Mouse (Mus musculus): ENCODE measurements around the gene Cttnbp2.
"Not testable (repeated sequence)": the region's sequence is repeated elsewhere in the genome, so short reads cannot be mapped to it uniquely, and the experiment has no call there.

Gene Cttnbp2

DNA sequence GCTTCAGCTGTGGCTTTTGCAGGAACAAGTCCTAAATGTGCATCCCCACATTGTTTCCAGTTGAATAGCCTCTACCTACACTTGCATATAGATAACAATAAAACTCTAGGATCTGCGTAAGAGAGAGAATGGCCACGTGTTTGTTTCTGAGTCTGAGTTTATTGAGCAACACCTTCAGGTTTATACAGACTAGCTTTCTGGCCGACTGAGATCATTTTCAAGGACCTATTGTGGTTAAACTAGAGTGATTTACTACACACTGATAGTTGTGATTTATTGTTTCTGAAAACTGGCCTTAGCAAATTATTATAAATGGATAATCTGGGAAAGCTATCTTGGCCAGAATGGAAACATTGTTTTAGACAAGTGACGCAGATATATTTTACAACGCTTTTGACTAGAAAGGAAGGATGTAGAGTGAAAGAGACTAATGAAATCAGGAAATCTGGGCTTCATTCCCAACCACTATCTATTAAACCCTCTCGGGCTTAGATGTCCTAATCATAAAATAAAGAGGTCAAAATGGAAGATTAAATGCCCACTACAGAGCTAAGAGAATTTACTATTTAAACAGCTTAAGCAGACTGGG, 96.7 kb downstream of the Cttnbp2 start:
- no peak for DNase-seq (ENCODE audit: low spot score in 2 of 2)

DNA sequence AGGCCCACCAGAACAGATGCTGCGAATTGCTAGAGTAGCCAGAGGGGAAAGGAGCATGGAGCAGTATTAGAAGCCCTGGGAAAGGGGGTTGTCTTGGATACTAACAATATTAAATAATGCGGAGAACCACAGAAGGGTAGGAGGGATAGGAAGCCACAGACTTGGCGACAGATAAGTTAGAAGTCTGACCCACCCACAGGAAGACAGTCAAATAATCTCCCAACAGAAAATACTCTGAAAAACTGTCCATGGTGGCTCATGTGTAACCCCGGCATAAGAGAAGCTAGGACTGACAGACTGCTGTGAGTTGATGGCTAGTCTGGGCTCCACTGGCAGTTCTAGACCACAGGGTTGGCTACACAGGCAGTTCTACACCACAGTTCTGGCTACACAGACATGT, 98.7 kb downstream of the Cttnbp2 start:
- no peak for DNase-seq (ENCODE audit: low spot score in 2 of 2)

DNA sequence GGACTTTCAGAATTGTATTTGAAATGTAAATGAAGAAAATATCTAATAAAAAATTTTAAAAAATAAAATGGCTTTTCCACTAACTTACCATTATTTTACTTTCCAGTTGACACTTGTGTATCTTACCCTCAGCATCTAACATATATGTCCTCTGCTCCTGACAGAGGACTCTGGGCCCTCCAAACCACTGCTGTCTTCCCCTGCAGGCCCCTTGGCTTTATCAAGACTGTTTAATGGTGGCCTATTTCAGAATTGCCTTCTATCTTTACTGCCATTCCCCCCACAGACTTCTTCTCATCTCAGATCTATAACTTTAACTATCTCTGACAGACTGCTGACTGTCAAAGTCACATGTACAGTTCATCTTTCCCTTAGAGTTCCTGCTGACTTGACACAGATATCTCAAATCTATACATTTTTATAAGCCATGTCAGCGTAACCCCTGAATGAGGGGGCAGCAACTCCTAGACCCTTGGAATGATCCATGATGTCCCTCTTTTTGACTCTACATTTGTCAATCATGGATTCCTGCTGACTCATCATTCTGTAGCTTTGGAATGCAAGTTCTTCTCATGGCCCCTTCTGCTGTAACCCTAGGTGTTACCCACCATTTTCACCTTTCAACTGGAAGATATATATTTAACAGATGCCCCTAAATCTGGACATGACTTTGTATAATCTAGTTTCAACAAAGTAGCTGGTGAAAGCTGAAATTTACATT, 103.0 kb downstream of the Cttnbp2 start:
- DNase-seq (ENCODE audit: low spot score in 2 of 2), result no peak

DNA sequence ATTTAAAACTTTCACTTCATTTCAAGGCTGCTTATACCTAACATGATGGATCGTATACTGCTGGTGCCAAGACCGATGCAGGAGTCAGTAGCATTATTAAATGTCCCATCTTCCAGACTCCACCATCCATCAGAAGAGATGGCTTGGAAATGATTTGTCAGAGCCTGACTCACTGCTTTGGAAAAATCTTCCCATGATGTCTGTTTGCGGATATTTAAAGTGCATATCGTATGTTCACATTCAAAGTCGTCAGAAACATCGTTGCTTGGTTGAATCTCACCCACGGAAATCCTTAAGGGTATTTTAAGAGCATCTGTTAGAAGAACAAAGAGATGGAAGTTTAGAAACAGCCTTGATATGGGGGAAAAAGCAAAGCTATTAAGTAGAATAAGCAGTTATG, 106.2 kb downstream of the Cttnbp2 start:
- no peak for DNase-seq (ENCODE audit: low spot score in 2 of 2)

DNA sequence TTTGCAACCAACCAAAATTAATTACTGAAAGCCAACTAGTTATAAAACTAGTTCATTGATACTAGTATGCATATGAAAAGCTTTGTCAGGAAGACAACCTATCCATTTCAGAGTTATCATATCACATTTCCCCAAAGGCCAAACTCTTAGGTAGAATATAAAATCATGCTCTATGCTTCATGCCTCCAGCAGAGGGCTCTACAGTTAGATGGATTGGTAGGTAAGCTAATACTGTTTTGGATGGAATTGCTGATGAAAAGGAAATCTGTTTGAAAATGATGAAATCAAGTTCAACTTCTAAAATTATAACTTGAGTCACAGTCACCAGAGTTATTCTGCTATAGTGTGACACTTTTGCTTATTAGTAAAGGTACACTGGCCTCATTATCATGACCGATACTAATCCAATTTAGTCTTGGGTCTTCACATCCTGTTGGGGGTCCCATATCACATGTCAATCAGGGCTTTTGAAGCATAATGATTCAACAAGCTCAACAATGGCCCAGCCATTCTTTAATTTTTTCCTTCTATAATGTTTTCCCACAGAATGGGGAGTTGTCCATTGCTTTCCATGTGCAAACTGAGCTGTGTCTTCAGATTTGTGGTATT, 113.5 kb downstream of the Cttnbp2 start:
- no peak for DNase-seq (ENCODE audit: low spot score in 2 of 2)

DNA sequence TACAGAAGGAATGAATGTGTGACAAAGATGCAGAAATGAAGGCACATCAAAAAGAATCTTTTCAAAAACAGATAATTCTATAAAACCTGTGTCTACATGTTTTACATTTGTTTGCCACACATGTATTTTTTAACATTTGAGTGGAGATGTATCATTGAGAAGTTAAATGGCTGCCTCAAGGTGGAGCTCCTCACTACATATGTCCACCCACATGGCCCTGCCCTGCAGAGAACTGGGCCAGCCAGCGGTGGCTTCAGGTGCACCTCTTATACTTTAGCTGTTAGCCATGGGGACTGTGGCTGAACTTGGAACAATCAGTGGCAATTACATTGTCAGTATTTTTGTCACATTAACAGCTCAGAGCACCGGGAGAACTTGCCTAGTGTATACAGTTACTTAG, 133.3 kb downstream of the Cttnbp2 start:
- no peak for DNase-seq (ENCODE audit: low spot score in 2 of 2)

DNA sequence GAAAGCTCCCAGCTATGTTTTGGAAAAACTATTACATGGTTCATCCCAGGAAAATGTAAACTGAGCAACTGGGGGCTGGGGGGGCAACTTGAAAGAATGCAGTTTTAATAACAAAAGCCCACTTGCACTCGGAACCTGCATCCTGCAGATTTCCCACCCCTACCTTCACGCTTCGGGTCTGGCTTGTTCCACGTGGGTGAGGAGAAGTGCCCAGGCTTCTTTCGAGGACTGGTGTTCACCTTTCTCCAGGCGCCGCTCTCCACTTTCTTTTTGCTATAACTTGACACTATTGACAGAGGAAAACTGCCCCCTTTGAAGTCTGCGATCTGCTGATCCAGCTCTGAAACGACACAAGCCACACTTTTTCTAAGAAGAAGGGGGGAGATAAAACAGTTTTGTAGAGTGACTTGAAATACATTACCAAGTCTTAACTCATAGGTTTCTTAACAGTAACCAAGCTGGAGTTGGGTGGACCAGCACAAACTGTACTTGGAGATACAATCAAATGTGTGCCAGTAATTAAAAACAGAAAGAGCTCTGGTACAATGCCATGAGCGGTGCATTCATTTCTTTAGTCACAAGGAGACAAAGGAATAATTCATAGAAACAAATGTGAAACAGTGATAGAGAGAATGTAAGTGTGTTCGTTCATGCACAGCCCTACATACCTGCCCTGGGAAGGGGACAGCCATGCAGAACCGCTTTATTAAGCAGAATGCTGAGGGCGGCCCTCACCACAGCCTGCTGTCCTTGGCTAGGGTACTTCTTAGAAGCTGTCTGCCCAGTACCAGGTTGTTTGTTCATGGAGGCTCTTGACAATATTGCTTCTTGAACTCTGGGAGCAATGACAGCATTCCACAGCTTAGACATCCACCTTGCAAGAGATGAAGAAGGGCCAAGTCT, 134.1 kb downstream of the Cttnbp2 start:
- DNase-seq (ENCODE audit: low spot score in 2 of 2), result no peak

DNA sequence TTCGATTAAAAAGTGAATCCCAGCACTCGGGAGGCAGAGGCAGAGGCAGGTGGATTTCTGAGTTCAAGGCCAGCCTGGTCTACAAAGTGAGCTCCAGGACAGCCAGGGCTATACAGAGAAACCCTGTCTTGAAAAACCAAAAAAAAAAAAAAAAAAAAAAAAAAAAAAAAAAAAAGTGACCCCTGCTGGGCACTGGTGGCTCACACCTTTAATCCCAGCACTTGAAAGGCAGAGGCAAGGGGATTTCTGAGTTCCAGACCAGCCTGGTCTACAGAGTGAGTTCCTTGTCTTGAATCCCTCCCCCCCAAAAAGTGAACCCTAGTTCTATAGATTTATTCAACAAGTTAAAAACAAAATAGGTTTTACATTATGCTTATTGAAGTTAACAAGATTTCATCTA, 136.9 kb downstream of the Cttnbp2 start:
- DNase-seq (ENCODE audit: low spot score in 2 of 2), result not testable (repeated sequence)

DNA sequence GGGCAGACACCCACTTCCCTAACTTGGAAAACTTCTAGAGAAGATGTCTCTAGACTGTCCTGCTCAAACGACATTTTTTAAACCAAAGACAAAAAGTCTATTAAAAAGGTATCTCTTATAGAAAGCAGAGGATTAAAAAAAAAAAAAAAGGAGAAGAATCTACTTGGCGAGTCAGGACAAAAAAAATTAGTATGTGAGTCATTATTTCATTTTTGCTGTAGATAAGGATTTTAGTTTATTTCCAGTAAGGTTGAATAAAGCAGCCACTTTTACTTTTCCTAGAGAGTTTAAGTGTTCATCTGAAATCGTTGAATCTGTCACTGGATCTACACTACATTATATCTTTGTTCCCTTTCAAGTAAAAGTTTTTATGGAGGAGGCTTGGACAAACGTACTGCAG, 139.9 kb downstream of the Cttnbp2 start:
- DNase-seq (ENCODE audit: low spot score in 2 of 2), result no peak

DNA sequence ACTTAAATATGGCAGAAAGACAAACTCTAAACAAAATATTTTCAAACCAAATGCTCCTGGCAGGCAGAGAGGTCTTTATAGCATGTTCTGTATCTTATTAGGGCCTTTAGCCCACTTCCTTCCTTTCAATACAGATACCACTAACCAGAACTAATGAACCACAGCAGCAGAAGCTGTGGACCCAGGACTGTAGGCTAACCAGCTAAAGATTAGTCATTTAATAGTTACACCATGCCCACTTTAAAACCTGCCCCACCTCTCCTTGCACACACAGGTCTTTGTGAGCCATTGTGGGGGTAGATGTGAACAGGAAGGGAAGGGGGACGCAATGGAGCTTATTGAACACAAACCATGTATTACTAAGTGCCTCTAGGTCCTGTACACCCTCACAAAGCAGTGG, 141.0 kb downstream of the Cttnbp2 start:
- no peak for DNase-seq (ENCODE audit: low spot score in 2 of 2)

DNA sequence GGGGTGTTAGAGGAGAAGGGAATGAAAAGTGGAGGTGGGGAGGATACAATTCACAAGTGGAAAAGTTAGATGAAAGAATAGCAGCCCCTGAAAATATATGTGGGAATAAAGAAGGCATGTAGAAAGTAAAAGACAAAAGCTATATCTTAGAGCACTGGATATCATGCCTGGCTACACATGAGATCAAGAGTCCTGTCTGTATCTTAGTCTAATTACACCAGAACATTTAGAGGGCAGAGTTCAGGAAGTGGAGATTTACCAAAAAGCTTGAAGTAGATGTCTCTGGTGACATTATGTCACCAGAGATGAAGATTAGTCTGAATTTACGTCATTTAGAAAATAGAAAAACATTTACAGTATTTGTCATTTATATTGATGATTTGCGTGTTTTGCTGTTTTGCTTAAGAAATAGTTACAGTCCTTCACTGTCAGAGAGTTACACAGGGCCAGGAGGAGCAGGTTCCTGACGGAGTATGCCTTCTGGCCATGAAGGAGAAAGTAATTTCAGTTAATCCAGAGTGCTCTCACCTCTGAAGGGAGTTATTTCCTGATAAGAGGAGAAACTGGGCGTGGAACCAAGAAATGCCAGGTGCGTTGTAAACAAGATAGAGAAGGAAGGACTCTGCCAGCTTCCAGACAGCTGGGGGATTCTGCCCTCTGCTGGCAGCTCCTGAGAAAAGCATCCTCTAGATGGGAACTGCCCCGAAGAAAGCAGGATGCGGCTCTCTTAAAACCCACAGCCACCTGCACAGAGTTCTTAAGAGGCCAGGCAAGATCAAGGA, 142.0 kb downstream of the Cttnbp2 start:
- DNase-seq (ENCODE audit: low spot score in 2 of 2), result peak; percentile 24 to 32

DNA sequence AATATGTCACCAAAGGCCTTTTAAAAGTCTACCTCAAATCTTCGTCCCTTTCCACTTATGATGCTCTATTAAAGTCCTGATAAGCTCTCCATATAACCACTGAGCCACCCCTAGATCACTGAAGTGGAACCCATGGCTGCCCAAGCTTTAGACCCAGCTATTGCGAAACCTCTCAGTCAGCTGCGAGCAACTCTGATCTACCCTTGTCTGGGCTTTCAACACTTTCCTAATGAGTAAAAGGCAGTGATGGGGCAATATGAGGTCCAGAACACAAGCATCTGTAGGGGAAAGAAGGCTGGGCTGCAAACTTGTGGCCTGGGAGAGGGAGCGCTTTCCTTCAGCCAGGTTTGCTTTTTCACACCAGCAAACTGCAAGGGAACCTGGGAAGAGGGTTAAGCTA, 144.9 kb downstream of the Cttnbp2 start:
- no peak for DNase-seq (ENCODE audit: low spot score in 2 of 2)

DNA sequence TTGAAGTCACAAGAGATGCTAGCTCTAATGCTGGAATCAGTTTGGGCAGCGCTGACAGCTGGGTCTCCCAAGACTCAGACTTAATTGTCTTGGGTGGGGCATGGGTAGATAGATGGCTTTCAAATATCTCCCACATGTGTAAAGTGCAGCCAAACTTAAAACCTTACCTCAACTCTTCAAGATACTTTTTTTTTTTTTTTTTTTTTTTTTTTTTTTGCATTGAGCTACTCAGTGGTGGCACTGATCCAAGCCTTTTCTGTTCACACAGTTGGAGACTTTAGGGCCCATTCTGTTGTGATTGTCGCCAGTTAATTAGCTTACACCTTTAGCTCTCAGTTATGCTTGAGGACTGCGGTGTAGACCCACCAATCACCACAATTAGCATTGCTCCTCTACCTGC, 145.6 kb downstream of the Cttnbp2 start:
- no peak for DNase-seq (ENCODE audit: low spot score in 2 of 2)

DNA sequence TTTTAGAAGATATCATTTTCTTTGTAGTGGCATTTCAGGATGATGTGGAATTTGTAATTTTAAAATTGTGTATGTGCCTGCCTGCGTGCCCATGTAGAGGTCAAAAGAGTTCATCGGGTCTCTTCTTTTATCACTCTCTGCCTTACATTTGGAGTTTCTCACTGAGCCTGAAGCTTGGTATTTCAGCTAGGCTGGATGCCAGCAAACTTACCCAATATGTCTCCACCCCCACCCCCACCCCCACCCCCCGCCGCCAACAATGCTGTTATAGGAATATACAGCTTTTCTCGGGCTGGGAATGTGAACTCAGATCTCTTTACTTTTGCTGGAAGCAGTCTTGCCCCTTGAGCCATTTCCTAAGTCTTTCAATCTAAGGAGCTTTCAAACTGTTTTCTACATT, 152.4 kb downstream of the Cttnbp2 start:
- DNase-seq (ENCODE audit: low spot score in 2 of 2), result no peak

DNA sequence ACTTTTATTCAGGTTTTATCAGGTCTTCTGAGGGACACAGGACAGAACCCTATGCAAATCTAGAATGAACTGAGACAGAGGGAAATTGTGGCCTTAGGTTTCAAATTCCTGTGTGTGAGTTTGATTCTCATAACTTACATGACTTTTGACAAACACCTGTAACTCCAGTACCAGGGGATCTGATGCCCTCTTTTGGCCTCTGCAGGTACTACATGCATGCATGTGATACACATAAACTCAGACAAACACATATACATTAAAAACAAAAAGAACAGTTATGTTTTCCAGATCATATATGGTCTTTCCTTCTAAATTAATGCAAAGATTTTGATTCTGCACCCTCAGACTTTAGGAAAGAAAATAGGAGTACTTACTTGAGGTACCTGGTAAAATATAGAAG, 153.7 kb downstream of the Cttnbp2 start:
- DNase-seq (ENCODE audit: low spot score in 2 of 2), result no peak

DNA sequence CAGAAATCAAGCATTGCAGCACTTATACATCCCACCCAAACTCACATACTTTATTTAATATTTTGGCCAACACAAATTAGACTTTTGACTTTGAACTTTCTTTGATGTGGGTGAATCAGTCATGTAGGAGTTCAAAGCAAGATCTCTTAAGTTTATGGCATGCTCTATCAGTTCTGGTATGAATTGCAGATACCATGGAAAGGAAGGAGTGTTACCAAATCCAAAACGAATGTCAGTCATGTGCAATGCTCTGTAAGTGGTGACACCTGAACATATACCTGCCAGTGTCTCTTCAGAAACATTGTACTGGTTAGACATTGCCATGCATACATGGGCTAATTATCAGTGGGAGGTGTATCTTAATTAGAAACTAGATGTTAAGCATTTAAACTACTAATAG, 154.5 kb downstream of the Cttnbp2 start:
- no peak for DNase-seq (ENCODE audit: low spot score in 2 of 2)

DNA sequence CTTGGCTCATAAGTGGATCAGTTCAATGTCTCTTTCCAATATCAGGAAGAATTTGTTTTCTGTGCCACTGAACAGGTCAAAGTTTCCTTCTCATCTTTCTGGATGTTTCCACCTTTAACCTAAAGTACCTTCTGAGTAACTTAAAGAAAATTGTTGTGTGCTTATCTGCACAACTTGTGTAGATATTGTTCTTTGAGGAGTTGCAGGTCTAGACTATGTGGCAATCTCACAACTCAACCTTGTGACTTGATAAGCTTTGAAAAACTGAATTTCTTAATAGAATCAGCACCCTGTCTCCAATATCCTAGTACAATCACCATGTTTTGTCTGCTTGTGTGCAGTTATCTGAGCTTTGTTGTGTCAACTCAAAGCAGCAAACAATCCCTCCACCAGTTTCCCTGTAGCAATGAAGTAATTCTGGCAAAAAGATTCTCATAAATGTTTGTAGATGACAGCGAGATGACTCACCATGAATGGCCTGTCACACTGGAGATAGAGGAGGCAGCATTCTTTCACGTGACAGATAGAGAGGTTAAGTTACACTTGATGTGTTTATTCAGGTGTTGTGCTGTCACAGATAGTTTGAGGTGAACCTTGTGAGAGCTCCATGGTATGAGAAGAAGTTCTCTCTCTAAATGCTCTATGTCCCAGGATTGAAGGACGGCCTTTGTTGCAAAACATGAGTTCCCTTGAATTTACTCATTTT, 165.3 kb downstream of the Cttnbp2 start:
- DNase-seq (ENCODE audit: low spot score in 2 of 2), result no peak

DNA sequence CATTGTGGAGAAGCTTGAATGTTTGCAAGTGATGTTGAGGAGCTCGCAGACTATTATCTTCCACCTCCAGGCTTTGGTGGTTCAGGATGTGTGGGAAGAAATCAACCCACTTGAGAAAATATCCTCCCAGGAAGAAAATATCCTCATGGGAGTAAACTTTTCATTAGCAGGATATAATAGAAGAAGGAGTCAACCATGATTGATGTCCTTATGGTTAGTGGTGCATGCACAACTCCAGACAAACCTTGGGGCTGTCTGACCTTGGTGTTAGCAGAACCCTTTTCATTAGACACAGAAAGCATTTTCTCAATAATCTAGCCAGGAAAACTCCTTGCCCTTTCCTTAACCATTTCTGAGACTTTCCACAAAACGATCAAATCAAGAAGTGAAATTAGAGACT, 170.4 kb downstream of the Cttnbp2 start:
- DNase-seq (ENCODE audit: low spot score in 2 of 2), result no peak

DNA sequence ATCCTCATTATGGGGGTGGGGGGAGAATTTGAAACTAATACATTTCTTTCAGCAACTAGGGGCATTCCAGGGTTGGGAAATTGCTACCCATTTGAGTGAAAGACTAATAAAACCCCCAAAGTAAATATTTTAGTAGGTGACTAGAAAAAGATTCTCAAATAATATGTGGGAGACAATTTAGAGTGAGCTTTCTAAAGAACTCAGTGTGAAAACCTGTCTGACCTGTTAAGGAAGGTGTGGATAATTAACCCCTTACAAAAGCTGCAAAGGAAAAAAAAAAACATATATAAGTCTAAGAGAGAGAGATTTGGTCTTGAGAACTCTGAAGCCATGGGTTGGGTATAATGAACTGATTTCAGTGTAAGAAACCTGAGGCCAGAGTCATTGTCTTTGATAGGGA, 176.3 kb downstream of the Cttnbp2 start:
- DNase-seq (ENCODE audit: low spot score in 2 of 2), result no peak

DNA sequence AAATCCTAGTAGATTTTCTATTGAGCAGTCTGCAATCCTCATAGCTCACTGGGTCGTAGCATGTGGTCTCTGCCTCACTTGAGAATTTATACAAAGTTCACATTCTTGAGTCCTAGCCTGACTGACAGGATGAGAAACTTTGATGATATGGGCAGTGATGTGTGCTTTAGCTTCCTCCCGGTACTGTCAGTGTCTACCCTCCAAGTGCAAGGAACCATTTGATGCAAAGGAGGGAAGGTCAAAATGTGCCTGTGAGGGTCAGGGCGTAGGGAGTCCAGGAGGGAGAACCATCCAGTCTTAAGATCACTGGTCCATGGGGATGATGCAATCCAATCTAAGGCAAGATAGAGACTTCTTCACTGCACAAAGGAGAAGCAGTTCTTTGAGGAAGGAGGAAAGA, 179.2 kb downstream of the Cttnbp2 start:
- DNase-seq (ENCODE audit: low spot score in 2 of 2), result no peak

DNA sequence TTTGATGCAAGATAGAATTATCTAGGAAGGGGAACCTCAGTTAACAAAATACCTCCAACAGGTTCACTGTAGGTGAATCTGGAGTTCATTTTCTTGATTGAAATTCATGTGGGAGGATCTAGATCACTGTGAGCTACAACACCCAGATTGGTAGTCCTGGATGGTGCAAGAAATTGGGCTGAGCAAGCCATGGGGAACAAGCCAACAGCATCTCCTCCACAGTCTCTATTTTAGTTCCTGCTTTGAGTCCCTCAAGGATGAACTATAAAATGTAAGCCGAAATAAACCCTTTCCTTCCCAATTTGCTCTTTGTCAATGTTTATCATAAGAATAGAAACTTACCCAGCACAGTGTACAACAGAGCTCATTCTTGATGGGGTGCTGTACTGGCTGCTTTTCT, 191.7 kb downstream of the Cttnbp2 start:
- DNase-seq (ENCODE audit: low spot score in 2 of 2), result no peak

Data from right cerebral cortex, postnatal 36 days (tissue).